Mouse (Mus musculus): Measurements from ENCODE around the gene Dnajc22. TPM values are rescaled to one million over a fixed set of nuclear protein-coding genes. Genes with fewer than 3 reads are reported as not detected.
"Not testable (repeated sequence)": the region's sequence is repeated elsewhere in the genome, so short reads cannot be mapped to it uniquely, and the experiment has no call there.

Gene Dnajc22
- polyA plus RNA-seq (2015; fragmentation: Nextera tagmentation; extraction: Ambion mirVana), result 0.43 and 0.52 TPM in 2 replicates

DNA sequence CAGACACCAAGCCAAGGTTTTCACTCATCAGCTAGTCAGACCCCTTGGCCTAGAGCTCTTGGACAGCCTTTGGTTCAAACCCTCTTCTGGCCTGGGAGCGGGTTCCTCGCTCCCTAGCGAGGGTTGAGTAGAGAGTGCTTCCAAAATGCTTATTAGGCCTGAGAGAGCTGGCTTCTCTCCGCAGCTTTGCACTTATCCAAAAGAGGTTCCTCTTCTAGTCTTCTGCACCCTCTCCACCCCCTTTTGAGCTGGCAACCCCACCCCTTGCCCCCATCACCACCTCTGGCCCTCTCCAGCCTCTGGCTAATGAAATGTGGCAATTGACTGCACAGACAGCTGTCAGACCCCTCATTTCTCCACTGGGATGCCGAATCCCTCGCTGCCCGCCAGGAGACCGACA, at the start of gene Dnajc22:
Gene Dnajc22, plus strand, starts transcription at position 301 of the 400 bp plus-strand sequence.
- no peak for ATAC-seq (replicated peaks; ENCODE audit: extremely low read depth, insufficient read depth, low FRiP score)
- Histone ChIP-seq H3K9ac (ENCODE audit: low read length) (peak within 1 kb of the TSS; percentile 35), H3K4me1 (ENCODE audit: control insufficient read depth, insufficient read depth, low read length) (peaks cover 22% of the 10 kb centered on the region), H3K27ac (ENCODE audit: low read length) (no peak within 1 kb of the TSS), H3K9me3 (replicated peaks; ENCODE audit: control insufficient read depth, low read length) (no peaks in the 10 kb centered on the region), H3K4me3 (ENCODE audit: low read length) (peak within 1 kb of the TSS; percentile 49), H3K4me2 (ENCODE audit: low read depth, low read length) (peak within 1 kb of the TSS; percentile 75), H3K27me3 (ENCODE audit: control insufficient read depth, insufficient read depth, low read length) (peaks cover 90% of the 10 kb centered on the region), H3K36me3 (ENCODE audit: control insufficient read depth, insufficient read depth) (no peaks in the 10 kb centered on the region)
- 55% methylated on average over 8 of the region's 8 CpGs for WGBS

- H3K9ac ChIP-seq (ENCODE audit: low read length), result no peak overlapping the region
- H3K4me2 ChIP-seq (ENCODE audit: low read depth, low read length), result no peak overlapping the region
- H3K9me3 ChIP-seq (replicated peaks; ENCODE audit: control insufficient read depth, low read length), result no peaks in the 10 kb centered on the region
- ATAC-seq (replicated peaks; ENCODE audit: extremely low read depth, insufficient read depth, low FRiP score), result no peak
- H3K36me3 ChIP-seq (ENCODE audit: control insufficient read depth, insufficient read depth), result no peaks in the 10 kb centered on the region
- no peaks in the 10 kb centered on the region; the same call in 1 of the 2 replicates for H3K27me3 ChIP-seq (ENCODE audit: control insufficient read depth, insufficient read depth, low read length)
- no peak overlapping the region for H3K27ac ChIP-seq (ENCODE audit: low read length)
- 34% methylated on average over 3 of the region's 3 CpGs for WGBS
- H3K4me3 ChIP-seq (ENCODE audit: low read length), result no peak overlapping the region
- 0 out of 2 replicates have a peak, but pooled peaks cover 2% of the 10 kb centered on the region for H3K4me1 ChIP-seq (ENCODE audit: control insufficient read depth, insufficient read depth, low read length)
These were observed 48.1 kb upstream of the Dnajc22 start for GRCm38 (mm10) chr15:99044854-99045253.

GRCm38 (mm10) chr15:99045734-99046133, 47.2 kb upstream of the Dnajc22 start:
- ATAC-seq (replicated peaks; ENCODE audit: extremely low read depth, insufficient read depth, low FRiP score); H3K4me1 ChIP-seq (ENCODE audit: control insufficient read depth, insufficient read depth, low read length); H3K9me3 ChIP-seq (replicated peaks; ENCODE audit: control insufficient read depth, low read length); H3K27me3 ChIP-seq (ENCODE audit: control insufficient read depth, insufficient read depth, low read length); H3K9ac ChIP-seq (ENCODE audit: low read length); H3K4me3 ChIP-seq (ENCODE audit: low read length); H3K27ac ChIP-seq (ENCODE audit: low read length); H3K4me2 ChIP-seq (ENCODE audit: low read depth, low read length); H3K36me3 ChIP-seq (ENCODE audit: control insufficient read depth, insufficient read depth): not testable (repeated sequence)
- 78% methylated on average over 6 of the region's 6 CpGs for WGBS

- ATAC-seq (replicated peaks; ENCODE audit: extremely low read depth, insufficient read depth, low FRiP score), result no peak
- Histone ChIP-seq H3K4me2 (ENCODE audit: low read depth, low read length) (no peak overlapping the region), H3K9ac (ENCODE audit: low read length) (no peak overlapping the region), H3K27me3 (ENCODE audit: control insufficient read depth, insufficient read depth, low read length) (peaks cover 26% of the 10 kb centered on the region), H3K4me3 (ENCODE audit: low read length) (no peak overlapping the region), H3K4me1 (ENCODE audit: control insufficient read depth, insufficient read depth, low read length) (0 out of 2 replicates have a peak, but pooled peaks cover 2% of the 10 kb centered on the region), H3K36me3 (ENCODE audit: control insufficient read depth, insufficient read depth) (no peaks in the 10 kb centered on the region), H3K9me3 (replicated peaks; ENCODE audit: control insufficient read depth, low read length) (no peaks in the 10 kb centered on the region), H3K27ac (ENCODE audit: low read length) (no peak overlapping the region)
- WGBS, result 26% methylated on average over 13 of the region's 13 CpGs
These were observed 43.3 kb upstream of the Dnajc22 start for GRCm38 (mm10) chr15:99049473-99050253.

DNA sequence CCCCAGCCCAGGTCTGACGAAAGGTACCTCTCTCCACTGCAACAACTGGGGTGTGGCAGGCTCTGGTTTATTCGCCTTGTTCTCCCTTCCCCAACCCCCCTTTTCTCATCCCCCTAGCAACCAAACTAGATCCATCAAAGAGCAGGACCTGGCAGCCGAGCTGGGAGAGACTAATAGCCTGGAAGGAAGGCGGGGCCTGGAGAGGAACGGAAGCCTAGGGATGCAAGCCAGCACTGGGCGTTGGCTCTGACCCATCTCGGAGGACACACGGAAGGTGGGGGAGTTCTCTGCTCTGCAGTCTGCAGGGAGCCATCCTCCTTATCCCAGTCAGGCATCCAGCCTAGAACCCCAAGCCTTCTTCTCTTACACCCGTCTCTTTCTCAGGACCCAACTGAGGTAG, 39.6 kb upstream of the Dnajc22 start:
- H3K27ac ChIP-seq (ENCODE audit: low read length), result no peak overlapping the region
- H3K27me3 ChIP-seq (ENCODE audit: control insufficient read depth, insufficient read depth, low read length), result peaks cover 62% of the 10 kb centered on the region
- H3K4me3 ChIP-seq (ENCODE audit: low read length), result no peak overlapping the region
- H3K4me1 ChIP-seq (ENCODE audit: control insufficient read depth, insufficient read depth, low read length), result peaks cover 11% of the 10 kb centered on the region
- H3K9ac ChIP-seq (ENCODE audit: low read length), result no peak overlapping the region
- H3K4me2 ChIP-seq (ENCODE audit: low read depth, low read length), result no peak overlapping the region
- no peak for ATAC-seq (replicated peaks; ENCODE audit: extremely low read depth, insufficient read depth, low FRiP score)
- 16% methylated on average over 9 of the region's 9 CpGs for WGBS
- H3K9me3 ChIP-seq (replicated peaks; ENCODE audit: control insufficient read depth, low read length), result no peaks in the 10 kb centered on the region
- H3K36me3 ChIP-seq (ENCODE audit: control insufficient read depth, insufficient read depth), result no peaks in the 10 kb centered on the region

- peak within 1 kb of the TSS; percentile 21; the same call in 1 of the 2 replicates for H3K9ac ChIP-seq (ENCODE audit: low read length)
- H3K9me3 ChIP-seq (replicated peaks; ENCODE audit: control insufficient read depth, low read length), result no peaks in the 10 kb centered on the region
- peaks cover 11% of the 10 kb centered on the region for H3K4me1 ChIP-seq (ENCODE audit: control insufficient read depth, insufficient read depth, low read length)
- no peak for ATAC-seq (replicated peaks; ENCODE audit: extremely low read depth, insufficient read depth, low FRiP score)
- 4% methylated on average over 30 of the region's 30 CpGs for WGBS
- no peaks in the 10 kb centered on the region for H3K36me3 ChIP-seq (ENCODE audit: control insufficient read depth, insufficient read depth)
- peak within 1 kb of the TSS; percentile 47 for H3K4me3 ChIP-seq (ENCODE audit: low read length)
- peaks cover 75% of the 10 kb centered on the region for H3K27me3 ChIP-seq (ENCODE audit: control insufficient read depth, insufficient read depth, low read length)
- no peak within 1 kb of the TSS for H3K27ac ChIP-seq (ENCODE audit: low read length)
- H3K4me2 ChIP-seq (ENCODE audit: low read depth, low read length), result peak within 1 kb of the TSS; percentile 67
These were observed 37.9 kb upstream of the Dnajc22 start, which contains the start of gene Prph for GRCm38 (mm10) chr15:99055040-99055439. Gene Prph, plus strand, starts transcription at chr15:99055174.

DNA sequence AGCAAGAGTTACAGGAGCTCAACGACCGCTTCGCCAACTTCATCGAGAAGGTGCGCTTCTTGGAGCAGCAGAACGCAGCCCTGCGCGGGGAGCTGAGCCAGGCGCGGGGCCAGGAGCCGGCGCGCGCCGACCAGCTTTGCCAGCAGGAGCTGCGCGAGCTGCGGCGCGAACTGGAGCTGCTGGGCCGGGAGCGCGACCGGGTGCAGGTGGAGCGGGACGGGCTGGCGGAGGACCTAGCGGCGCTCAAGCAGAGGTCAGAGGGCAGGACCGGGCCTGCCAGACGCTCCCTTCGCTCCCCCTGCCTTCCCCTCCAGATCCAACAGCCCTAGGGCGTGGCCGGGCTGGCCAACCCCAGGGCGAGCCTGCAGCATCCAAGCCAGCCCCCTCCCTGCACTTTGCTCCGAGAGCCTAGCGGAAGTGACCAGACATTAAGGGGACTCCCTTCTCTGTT, 37.4 kb upstream of the Dnajc22 start:
- peaks cover 78% of the 10 kb centered on the region for H3K27me3 ChIP-seq (ENCODE audit: control insufficient read depth, insufficient read depth, low read length)
- H3K9me3 ChIP-seq (replicated peaks; ENCODE audit: control insufficient read depth, low read length), result no peaks in the 10 kb centered on the region
- no peaks in the 10 kb centered on the region for H3K36me3 ChIP-seq (ENCODE audit: control insufficient read depth, insufficient read depth)
- peak overlapping the region; percentile 67 for H3K4me2 ChIP-seq (ENCODE audit: low read depth, low read length)
- no peak overlapping the region for H3K27ac ChIP-seq (ENCODE audit: low read length)
- no peak; the same call in 1 of the 2 replicates for ATAC-seq (replicated peaks; ENCODE audit: extremely low read depth, insufficient read depth, low FRiP score)
- peaks cover 11% of the 10 kb centered on the region for H3K4me1 ChIP-seq (ENCODE audit: control insufficient read depth, insufficient read depth, low read length)
- WGBS, result under 1% methylated on average over 34 of the region's 37 CpGs
- H3K9ac ChIP-seq (ENCODE audit: low read length), result peak overlapping the region; percentile 21; the same call in 1 of the 2 replicates
- peak overlapping the region; percentile 47 for H3K4me3 ChIP-seq (ENCODE audit: low read length)

DNA sequence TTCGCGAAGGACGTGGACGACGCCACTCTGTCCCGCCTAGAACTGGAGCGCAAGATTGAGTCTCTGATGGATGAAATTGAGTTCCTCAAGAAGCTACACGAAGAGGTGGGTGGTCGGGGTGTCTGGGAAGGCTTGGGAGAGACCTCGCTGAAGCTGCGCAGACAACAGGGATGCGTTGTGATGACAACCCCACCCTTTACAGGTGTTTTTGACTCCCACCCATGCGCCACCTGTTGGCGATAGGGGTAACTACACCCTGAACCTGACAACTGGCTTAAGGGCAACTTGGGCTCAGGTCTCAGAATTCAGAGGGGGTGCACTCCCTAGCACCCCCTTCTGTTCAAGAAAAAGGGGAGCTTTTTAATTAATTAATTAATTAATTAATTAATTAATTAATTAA, 36.6 kb upstream of the Dnajc22 start:
- Histone ChIP-seq H3K9ac (ENCODE audit: low read length) (no peak overlapping the region), H3K27me3 (ENCODE audit: control insufficient read depth, insufficient read depth, low read length) (peaks cover 79% of the 10 kb centered on the region), H3K9me3 (replicated peaks; ENCODE audit: control insufficient read depth, low read length) (no peaks in the 10 kb centered on the region), H3K4me3 (ENCODE audit: low read length) (no peak overlapping the region), H3K4me2 (ENCODE audit: low read depth, low read length) (no peak overlapping the region; the same call in 1 of the 2 replicates), H3K4me1 (ENCODE audit: control insufficient read depth, insufficient read depth, low read length) (peaks cover 11% of the 10 kb centered on the region), H3K27ac (ENCODE audit: low read length) (no peak overlapping the region), H3K36me3 (ENCODE audit: control insufficient read depth, insufficient read depth) (no peaks in the 10 kb centered on the region)
- 11% methylated on average over 14 of the region's 14 CpGs for WGBS
- no peak for ATAC-seq (replicated peaks; ENCODE audit: extremely low read depth, insufficient read depth, low FRiP score)

DNA sequence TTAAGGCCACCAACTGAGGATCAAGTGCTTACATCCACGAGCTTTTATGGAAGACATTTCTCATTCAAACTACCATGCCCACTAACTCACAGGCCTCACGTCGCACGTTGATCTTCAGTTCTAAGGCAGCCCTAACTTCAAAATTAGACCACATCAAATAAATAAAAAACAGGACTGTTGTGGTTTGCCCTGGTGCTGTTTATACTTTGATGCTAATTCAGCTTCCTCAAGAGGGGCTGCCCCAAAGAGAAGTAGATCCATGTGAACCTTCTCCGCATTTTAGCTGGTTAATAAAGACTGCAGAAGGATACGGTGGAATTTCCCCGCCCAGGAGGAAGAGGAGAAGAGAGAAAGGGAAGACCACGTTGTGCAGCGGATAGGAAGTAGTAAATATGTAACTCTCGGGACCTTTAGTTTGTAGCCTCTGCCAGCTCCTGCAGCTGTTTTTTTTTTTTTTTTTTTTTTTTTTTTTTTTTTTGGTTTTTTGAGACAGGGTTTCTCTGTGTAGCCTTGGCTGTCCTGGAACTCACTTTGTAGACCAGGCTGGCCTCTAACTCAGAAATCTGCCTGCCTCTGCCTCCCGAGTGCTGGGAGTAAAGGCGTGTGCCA, 27.3 kb upstream of the Dnajc22 start:
- no peaks in the 10 kb centered on the region for H3K9me3 ChIP-seq (replicated peaks; ENCODE audit: control insufficient read depth, low read length)
- no peak overlapping the region for H3K27ac ChIP-seq (ENCODE audit: low read length)
- no peak overlapping the region for H3K4me2 ChIP-seq (ENCODE audit: low read depth, low read length)
- 70% methylated on average over 12 of the region's 12 CpGs for WGBS
- H3K36me3 ChIP-seq (ENCODE audit: control insufficient read depth, insufficient read depth), result no peaks in the 10 kb centered on the region
- no peak overlapping the region for H3K9ac ChIP-seq (ENCODE audit: low read length)
- H3K4me3 ChIP-seq (ENCODE audit: low read length), result no peak overlapping the region
- H3K4me1 ChIP-seq (ENCODE audit: control insufficient read depth, insufficient read depth, low read length), result no peaks in the 10 kb centered on the region
- peaks cover 12% of the 10 kb centered on the region for H3K27me3 ChIP-seq (ENCODE audit: control insufficient read depth, insufficient read depth, low read length)
- ATAC-seq (replicated peaks; ENCODE audit: extremely low read depth, insufficient read depth, low FRiP score), result no peak

Data from heart, embryonic 16.5 days (tissue).